Mouse (Mus musculus): ENCODE measurements at regions not wholly inside any gene's neighbourhood (a gene's known extent, or its start where the extent isn't known, plus 50 kb on each side); places are given as distances from the start of the nearest gene placed in this dataset.
"Not testable (repeated sequence)": the region's sequence is repeated elsewhere in the genome, so short reads cannot be mapped to it uniquely, and the experiment has no call there.

DNA sequence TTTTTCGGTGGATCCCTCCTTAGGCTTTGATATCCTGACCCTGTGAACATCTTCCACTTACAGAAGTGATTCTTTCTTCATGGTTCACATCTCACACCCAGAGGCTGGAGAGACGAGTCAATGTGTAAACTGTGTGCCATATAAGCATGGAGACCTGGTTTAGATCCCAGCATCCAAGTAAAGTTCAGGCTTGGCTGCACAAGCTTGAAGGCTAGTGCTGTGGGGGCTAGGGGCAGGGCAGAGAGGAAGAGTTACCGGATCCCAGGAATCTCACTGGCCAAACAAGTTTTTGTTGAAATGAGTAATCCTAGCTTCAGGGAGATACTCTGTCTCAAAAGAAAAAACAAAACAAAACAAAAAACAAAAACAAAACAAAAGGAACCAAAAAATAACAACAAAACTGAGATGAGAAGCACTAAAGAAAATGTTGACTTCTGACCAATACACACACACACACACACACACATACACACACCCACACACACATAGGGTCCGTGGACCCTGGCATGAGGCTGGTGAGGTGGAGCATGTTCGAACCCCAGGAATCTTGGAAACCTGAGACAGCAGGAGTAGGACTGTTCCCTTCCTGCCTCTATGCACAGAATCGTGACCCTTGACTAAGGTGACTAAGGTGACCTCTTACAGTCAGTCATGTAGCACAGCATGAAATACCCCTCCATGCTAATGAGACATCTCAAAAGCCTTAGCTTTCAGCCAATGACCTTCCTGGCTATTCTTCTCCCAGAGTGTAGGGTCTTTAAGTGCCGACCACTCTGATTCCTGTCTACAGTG lies 55.2 kb downstream of the Gm12728 start:
- 71% methylated on average over 7 of the region's 7 CpGs for WGBS
- Histone ChIP-seq H3K4me3 (replicated peaks; ENCODE audit: control insufficient read depth, low read depth, low read length) (no peak overlapping the region), H3K4me1 (ENCODE audit: control insufficient read depth, insufficient read depth, low read length) (no peaks in the 10 kb centered on the region), H3K27ac (ENCODE audit: control insufficient read depth, insufficient read depth, low read depth, low read length, poor library complexity) (no peak overlapping the region)
- no peak for TF ChIP-seq POLR2A (IDR thresholded peaks at IDR 0.05; ENCODE audit: borderline replicate concordance, control insufficient read depth, low read depth, low read length)
- no peak for TF ChIP-seq CTCF (IDR thresholded peaks at IDR 0.05; ENCODE audit: control insufficient read depth, insufficient read depth, low read length)

- not testable (repeated sequence) for H3K4me1 ChIP-seq (ENCODE audit: control insufficient read depth, insufficient read depth, low read length); H3K4me3 ChIP-seq (replicated peaks; ENCODE audit: control insufficient read depth, low read depth, low read length); H3K27ac ChIP-seq (ENCODE audit: control insufficient read depth, insufficient read depth, low read depth, low read length, poor library complexity)
- 78% methylated on average over 3 of the region's 3 CpGs for WGBS
Observed at GRCm38 (mm10) chr4:105845998-105846989, 56.6 kb downstream of the Gm12728 start.

DNA sequence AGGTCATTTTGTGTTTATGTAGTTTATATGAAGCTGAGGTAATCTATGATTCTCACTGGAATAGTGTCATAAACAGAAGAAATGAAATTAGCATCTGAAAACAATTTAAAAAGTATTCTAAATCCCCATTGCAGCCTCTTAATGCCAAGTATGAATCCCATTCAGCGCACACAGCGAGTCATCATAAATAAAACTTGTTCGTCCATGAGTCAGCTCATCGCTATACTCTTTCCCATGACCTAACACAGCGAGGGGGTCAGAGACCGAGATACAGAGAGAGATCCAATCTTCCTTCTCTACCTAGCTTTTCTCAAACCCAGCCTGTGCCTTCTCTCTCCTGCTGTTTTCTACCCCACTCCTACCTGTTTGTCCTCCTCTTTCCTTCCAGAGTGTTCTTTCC lies 63.4 kb downstream of the Gm12728 start:
- TF ChIP-seq POLR2A (IDR thresholded peaks at IDR 0.05; ENCODE audit: borderline replicate concordance, control insufficient read depth, low read depth, low read length) (no peak), CTCF (IDR thresholded peaks at IDR 0.05; ENCODE audit: control insufficient read depth, insufficient read depth, low read length) (no peak)
- WGBS: 92% methylated on average over 6 of the region's 6 CpGs
- H3K27ac ChIP-seq (ENCODE audit: control insufficient read depth, insufficient read depth, low read depth, low read length, poor library complexity): no peak overlapping the region
- no peak overlapping the region for H3K4me3 ChIP-seq (replicated peaks; ENCODE audit: control insufficient read depth, low read depth, low read length)
- no peaks in the 10 kb centered on the region for H3K4me1 ChIP-seq (ENCODE audit: control insufficient read depth, insufficient read depth, low read length)

DNA sequence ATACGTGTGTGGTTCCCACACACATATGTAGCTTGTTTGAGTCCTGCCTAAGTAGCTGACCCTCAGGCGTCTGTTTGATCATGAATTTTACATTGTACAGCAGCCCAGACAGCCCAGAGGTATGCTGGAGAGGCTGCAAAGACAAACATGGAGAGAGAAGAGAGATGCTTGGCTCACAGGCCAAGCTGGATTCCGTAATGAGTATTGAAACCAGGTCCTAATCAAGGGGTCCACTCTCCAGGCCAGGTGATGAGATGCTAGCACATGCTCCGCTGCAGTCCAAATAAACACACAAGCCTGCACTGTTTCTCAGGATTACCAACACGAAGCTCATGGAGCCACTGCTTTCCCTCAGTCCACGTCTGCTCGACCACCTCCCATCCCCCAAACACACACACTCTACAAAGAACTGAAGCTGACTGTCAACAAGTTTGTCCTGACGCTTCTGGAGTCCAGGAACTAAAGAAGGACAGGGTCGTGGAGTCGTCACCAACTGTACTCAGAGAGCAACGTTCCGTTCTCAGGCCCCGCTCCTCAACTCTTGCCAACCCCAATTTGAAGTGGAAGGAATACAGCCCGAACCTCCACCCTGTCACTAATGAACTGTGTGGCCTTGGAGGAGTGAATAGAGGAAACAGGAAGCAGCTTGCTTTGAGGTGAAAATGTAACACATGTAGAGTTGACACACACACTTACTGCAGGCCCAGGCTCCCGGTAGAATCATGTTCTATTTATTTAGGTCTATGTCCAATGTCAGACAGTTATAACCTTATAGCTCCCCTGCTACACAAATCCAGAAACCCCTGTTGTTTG lies 69.6 kb downstream of the Gm12728 start:
- Histone ChIP-seq H3K4me3 (replicated peaks; ENCODE audit: control insufficient read depth, low read depth, low read length) (no peak overlapping the region), H3K4me1 (ENCODE audit: control insufficient read depth, insufficient read depth, low read length) (no peaks in the 10 kb centered on the region), H3K27ac (ENCODE audit: control insufficient read depth, insufficient read depth, low read depth, low read length, poor library complexity) (no peak overlapping the region)
- 59% methylated on average over 15 of the region's 15 CpGs for WGBS
- TF ChIP-seq POLR2A (IDR thresholded peaks at IDR 0.05; ENCODE audit: borderline replicate concordance, control insufficient read depth, low read depth, low read length) (no peak), CTCF (IDR thresholded peaks at IDR 0.05; ENCODE audit: control insufficient read depth, insufficient read depth, low read length) (no peak)

DNA sequence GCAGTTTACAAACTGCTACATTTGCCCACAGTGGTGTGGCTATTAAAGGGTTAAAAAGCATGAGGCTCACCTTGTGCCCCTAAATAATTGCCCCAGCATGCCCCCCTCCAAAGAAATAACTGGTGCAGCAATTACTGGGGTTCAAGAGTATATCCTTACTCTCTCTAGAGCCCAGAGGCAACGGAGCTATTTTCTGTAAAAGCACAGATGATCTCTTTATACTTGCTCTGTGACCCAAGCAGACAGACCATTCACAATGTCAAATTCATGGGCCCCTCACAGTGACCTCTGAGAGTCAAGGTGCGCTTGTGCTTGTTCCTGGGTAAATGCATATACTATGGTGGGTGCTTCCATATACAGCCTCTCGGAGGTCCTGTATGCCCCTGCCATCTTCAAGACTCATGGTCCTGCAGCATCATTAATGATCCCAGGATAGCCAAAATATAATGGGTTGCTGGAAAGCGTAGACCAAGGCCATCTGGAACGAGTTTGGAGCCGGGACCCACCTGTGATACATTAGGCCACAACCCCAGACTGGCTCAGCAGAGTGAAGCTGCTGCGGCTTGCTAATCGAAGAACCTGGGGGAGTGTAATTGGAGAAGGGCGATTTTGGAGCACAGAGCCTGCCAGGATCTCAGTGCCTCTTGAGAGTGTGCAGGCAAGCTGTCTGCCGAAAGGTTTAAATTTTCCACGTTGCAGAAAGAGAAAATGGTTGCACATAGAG lies 71.4 kb downstream of the Gm12728 start:
- WGBS: 80% methylated on average over 11 of the region's 11 CpGs
- Histone ChIP-seq H3K4me1 (ENCODE audit: control insufficient read depth, insufficient read depth, low read length) (no peaks in the 10 kb centered on the region), H3K27ac (ENCODE audit: control insufficient read depth, insufficient read depth, low read depth, low read length, poor library complexity) (no peak overlapping the region), H3K4me3 (replicated peaks; ENCODE audit: control insufficient read depth, low read depth, low read length) (no peak overlapping the region)
- no peak for TF ChIP-seq POLR2A (IDR thresholded peaks at IDR 0.05; ENCODE audit: borderline replicate concordance, control insufficient read depth, low read depth, low read length)

- Histone ChIP-seq H3K27ac (ENCODE audit: control insufficient read depth, insufficient read depth, low read depth, low read length, poor library complexity) (no peak overlapping the region), H3K4me3 (replicated peaks; ENCODE audit: control insufficient read depth, low read depth, low read length) (no peak overlapping the region), H3K4me1 (ENCODE audit: control insufficient read depth, insufficient read depth, low read length) (no peaks in the 10 kb centered on the region)
- TF ChIP-seq POLR2A (IDR thresholded peaks at IDR 0.05; ENCODE audit: borderline replicate concordance, control insufficient read depth, low read depth, low read length): no peak
- TF ChIP-seq CTCF (IDR thresholded peaks at IDR 0.05; ENCODE audit: control insufficient read depth, insufficient read depth, low read length): no peak
Observed at GRCm38 (mm10) chr4:105861654-105862037, 72.0 kb downstream of the Gm12728 start.

- Histone ChIP-seq H3K4me3 (replicated peaks; ENCODE audit: control insufficient read depth, low read depth, low read length) (no peak overlapping the region), H3K27ac (ENCODE audit: control insufficient read depth, insufficient read depth, low read depth, low read length, poor library complexity) (no peak overlapping the region), H3K4me1 (ENCODE audit: control insufficient read depth, insufficient read depth, low read length) (no peaks in the 10 kb centered on the region)
- TF ChIP-seq POLR2A (IDR thresholded peaks at IDR 0.05; ENCODE audit: borderline replicate concordance, control insufficient read depth, low read depth, low read length) (no peak), CTCF (IDR thresholded peaks at IDR 0.05; ENCODE audit: control insufficient read depth, insufficient read depth, low read length) (no peak)
- WGBS: 80% methylated on average over 3 of the region's 3 CpGs
Observed at GRCm38 (mm10) chr4:105870512-105870911, 80.8 kb downstream of the Gm12728 start.
